Mouse (Mus musculus): Measurements from ENCODE around the gene Nim1k. TPM values are rescaled to one million over a fixed set of nuclear protein-coding genes. Genes with fewer than 3 reads are reported as not detected.

Nim1k gene
- polyA plus RNA-seq (2015; fragmentation: Nextera tagmentation; extraction: Ambion mirVana), result 2.3 and 2.8 TPM in 2 replicates

- no peaks in the 10 kb centered on the region for H3K9me3 ChIP-seq
- peak within 1 kb of the TSS; percentile 81 for H3K9ac ChIP-seq
- H3K36me3 ChIP-seq, result peaks cover under 1% of the 10 kb centered on the region; the same call in 1 of the 2 replicates
- peak within 1 kb of the TSS; percentile 74; the same call in 1 of the 2 replicates for H3K27ac ChIP-seq
- H3K4me2 ChIP-seq (replicated peaks), result peak within 1 kb of the TSS; percentile 98
- WGBS, result under 1% methylated on average over 43 of the region's 43 CpGs
- peaks cover 16% of the 10 kb centered on the region for H3K4me1 ChIP-seq
- peak; percentile 91 for ATAC-seq (ENCODE audit: low FRiP score, low read depth)
- no peaks in the 10 kb centered on the region for H3K27me3 ChIP-seq
- H3K4me3 ChIP-seq, result peak within 1 kb of the TSS; percentile 60
Measured at GRCm38 (mm10) chr13:119755681-119756471, at the start of gene Nim1k. Gene Nim1k (minus strand): TSS chr13:119755882.

DNA sequence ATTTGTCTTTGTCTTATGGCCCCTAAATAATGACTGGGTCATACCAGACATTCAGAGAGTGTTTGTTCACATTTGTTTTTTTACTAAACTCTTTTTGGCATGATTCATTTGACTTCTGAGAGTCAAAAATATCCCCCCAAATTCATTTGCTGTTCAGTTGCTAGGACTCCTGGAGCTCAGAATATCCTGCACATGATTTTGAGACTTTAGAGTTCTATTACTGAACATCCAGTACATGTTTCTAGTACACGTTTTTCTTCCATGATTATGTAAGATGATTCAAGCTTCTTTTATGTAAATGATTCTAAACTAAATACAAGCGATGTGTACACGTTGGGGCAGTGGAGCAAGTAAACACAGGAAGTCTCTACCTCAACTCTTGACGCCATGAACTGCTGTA, 42.0 kb upstream of the Nim1k start:
- no peaks in the 10 kb centered on the region for H3K27me3 ChIP-seq
- no peaks in the 10 kb centered on the region for H3K4me1 ChIP-seq
- no peak overlapping the region for H3K9ac ChIP-seq
- no peak overlapping the region for H3K4me2 ChIP-seq (replicated peaks)
- H3K9me3 ChIP-seq, result no peaks in the 10 kb centered on the region
- no peak for ATAC-seq (ENCODE audit: low FRiP score, low read depth)
- H3K27ac ChIP-seq, result no peak overlapping the region
- 71% methylated on average over 4 of the region's 4 CpGs for WGBS
- no peak overlapping the region for H3K4me3 ChIP-seq
- no peaks in the 10 kb centered on the region for H3K36me3 ChIP-seq

DNA sequence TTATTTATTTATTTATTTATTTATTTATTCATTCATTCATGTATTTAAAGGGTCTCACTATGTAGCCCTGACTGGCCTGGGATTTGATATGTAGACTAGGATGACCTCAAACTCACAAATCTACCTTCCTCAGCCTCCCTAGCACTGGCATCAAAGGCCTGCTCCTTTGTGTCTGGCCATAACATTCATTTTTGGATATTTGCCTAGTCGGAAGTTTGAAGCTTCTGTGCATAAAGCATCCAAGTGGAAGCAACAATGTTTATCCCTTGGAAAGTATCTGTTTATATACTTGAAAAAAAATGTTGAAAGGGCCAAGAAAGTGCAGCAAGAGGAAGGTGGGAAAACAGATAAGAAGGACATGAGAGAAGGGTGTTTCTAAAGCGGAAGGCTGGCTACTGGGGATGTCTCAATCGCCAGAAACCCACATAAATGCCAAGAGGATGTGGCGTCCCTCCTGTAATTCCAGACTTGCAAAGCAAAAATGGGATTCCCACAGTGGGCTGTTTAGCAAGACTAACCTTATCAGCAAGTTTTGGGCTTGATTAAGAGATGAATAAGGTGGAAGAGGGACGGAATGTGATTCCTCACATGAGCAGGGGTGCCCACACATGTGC, 37.2 kb upstream of the Nim1k start:
- H3K36me3 ChIP-seq, result peaks cover 8% of the 10 kb centered on the region
- H3K9ac ChIP-seq, result no peak overlapping the region
- WGBS, result 83% methylated on average over 5 of the region's 5 CpGs
- no peak overlapping the region for H3K27ac ChIP-seq
- H3K4me3 ChIP-seq, result no peak overlapping the region
- peaks cover 16% of the 10 kb centered on the region for H3K4me1 ChIP-seq
- H3K4me2 ChIP-seq (replicated peaks), result no peak overlapping the region
- H3K9me3 ChIP-seq, result no peaks in the 10 kb centered on the region
- no peak for ATAC-seq (ENCODE audit: low FRiP score, low read depth)
- H3K27me3 ChIP-seq, result no peaks in the 10 kb centered on the region

DNA sequence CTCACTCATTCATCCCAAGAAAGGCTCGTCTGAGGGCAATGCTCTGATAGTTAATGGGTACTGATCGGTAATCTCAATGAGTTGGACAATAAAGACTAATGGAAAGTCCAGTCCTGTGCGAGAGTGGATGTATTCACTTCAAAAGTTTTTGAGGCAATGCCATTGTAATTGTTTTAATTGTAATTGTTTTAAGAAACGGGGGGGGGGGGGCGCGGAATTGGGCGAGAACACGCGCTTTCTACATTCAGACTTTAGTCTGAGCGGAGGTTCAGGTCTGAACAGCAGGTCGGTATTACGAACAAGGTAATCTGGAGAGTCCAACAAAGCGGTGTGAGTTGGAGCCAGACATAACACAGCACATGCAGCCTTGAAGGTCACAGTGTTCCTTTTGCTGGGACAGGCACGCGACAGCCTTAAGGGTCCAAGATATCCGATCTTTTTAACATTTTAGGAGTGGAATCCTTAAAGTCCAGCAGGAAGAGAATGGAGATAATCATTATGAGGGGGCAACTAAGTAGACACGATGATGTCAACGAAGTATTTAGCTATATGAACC, 36.0 kb upstream of the Nim1k start:
- no peak for ATAC-seq (ENCODE audit: low FRiP score, low read depth)
- H3K4me2 ChIP-seq (replicated peaks), result peak overlapping the region; percentile 75
- H3K27ac ChIP-seq, result peak overlapping the region; percentile 96
- H3K9me3 ChIP-seq, result no peaks in the 10 kb centered on the region
- H3K9ac ChIP-seq, result peak overlapping the region; percentile 93
- 3% methylated on average over 18 of the region's 18 CpGs for WGBS
- no peaks in the 10 kb centered on the region for H3K27me3 ChIP-seq
- H3K36me3 ChIP-seq, result peaks cover 18% of the 10 kb centered on the region
- peak overlapping the region; percentile 81 for H3K4me3 ChIP-seq
- H3K4me1 ChIP-seq, result peaks cover 16% of the 10 kb centered on the region

GRCm38 (mm10) chr13:119790761-119791579, 35.3 kb upstream of the Nim1k start, which contains the start of gene Zfp131:
Gene Zfp131 (minus strand): TSS chr13:119790889.
- ATAC-seq (ENCODE audit: low FRiP score, low read depth), result peak; percentile 98
- peak within 1 kb of the TSS; percentile 96 for H3K27ac ChIP-seq
- H3K4me3 ChIP-seq, result peak within 1 kb of the TSS; percentile 81
- peak within 1 kb of the TSS; percentile 93 for H3K9ac ChIP-seq
- H3K27me3 ChIP-seq, result no peaks in the 10 kb centered on the region
- WGBS, result under 1% methylated on average over 62 of the region's 86 CpGs
- no peaks in the 10 kb centered on the region for H3K9me3 ChIP-seq
- H3K4me1 ChIP-seq, result peaks cover 16% of the 10 kb centered on the region
- H3K4me2 ChIP-seq (replicated peaks), result peak within 1 kb of the TSS; percentile 75
- H3K36me3 ChIP-seq, result peaks cover 23% of the 10 kb centered on the region

DNA sequence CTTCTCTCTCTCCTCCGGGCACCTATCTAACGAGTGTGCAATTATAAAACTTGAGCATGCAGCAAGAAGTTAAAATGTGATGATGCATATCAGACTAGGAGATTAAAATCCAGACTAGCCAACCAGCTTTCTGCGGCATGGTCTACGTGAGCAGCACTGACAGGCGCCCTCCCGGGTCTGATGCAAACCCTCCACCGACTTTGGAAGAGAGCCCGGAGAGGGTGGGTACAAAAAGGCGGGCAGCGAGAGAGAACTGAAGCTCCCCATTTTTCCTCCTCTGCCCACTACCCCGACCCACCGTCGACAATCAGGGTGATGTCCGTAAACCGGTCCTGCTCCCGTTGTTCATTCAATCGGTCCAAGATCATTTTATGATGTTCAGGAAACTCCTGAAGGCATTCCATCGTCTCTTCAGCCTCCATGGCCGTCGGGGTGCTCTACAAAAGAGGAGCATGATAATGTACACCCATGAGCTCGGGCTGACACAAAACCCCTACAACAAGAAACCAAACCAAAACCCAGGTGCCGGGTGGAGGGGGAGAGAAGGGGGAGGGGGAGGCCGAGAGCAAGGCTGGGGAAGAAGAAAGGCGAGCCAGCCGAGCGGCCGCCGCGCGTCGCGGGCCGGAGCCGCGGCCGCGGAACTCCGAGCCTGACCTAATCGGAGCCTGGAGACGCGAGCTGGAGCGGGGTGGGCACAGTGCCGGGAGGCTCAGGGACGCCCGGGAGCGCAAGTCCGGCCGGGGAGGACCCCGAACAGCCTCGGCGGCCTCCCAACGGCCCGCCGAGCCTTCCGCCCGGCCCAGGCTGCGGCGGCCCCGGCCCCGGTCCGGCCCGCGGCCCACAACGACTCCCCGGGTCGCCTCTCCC, 34.4 kb upstream of the Nim1k start:
- H3K4me2 ChIP-seq (replicated peaks), result peak overlapping the region; percentile 69
- H3K4me3 ChIP-seq, result peak overlapping the region; percentile 81
- WGBS, result 1% methylated on average over 41 of the region's 66 CpGs

DNA sequence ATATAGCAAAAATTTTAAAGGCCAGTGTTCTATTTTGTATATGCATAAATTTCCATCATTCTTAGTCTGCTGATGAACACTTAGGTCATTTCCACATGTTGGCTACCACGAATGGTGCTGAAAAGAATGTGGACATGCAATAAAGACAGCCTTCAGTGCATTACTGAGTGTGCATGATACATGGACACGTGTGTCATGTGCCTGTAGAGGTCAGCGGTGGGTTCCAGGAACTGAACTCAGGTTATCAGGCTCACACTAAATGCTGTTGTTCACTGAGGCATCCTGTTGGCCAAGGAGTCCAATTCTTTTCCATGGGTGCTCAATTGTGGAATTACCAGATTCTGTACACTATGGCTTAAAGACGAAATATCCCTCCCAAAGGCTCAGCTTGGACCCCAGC, 27.9 kb upstream of the Nim1k start:
- ATAC-seq (ENCODE audit: low FRiP score, low read depth), result no peak
- H3K4me1 ChIP-seq, result no peaks in the 10 kb centered on the region
- no peak overlapping the region for H3K4me3 ChIP-seq
- H3K9ac ChIP-seq, result no peak overlapping the region
- WGBS, result 84% methylated on average over 4 of the region's 4 CpGs
- peaks cover 79% of the 10 kb centered on the region for H3K36me3 ChIP-seq
- H3K27ac ChIP-seq, result no peak overlapping the region
- no peaks in the 10 kb centered on the region for H3K27me3 ChIP-seq
- no peaks in the 10 kb centered on the region for H3K9me3 ChIP-seq
- H3K4me2 ChIP-seq (replicated peaks), result no peak overlapping the region

More for the DNA sequence above, 34.4 kb upstream of the Nim1k start:
- peak overlapping the region; percentile 93 for H3K9ac ChIP-seq
- peaks cover 16% of the 10 kb centered on the region for H3K4me1 ChIP-seq
- peak overlapping the region; percentile 96 for H3K27ac ChIP-seq
- peaks cover 30% of the 10 kb centered on the region for H3K36me3 ChIP-seq
- peak; percentile 63 for ATAC-seq (ENCODE audit: low FRiP score, low read depth)
- H3K27me3 ChIP-seq, result no peaks in the 10 kb centered on the region
- H3K9me3 ChIP-seq, result no peaks in the 10 kb centered on the region

DNA sequence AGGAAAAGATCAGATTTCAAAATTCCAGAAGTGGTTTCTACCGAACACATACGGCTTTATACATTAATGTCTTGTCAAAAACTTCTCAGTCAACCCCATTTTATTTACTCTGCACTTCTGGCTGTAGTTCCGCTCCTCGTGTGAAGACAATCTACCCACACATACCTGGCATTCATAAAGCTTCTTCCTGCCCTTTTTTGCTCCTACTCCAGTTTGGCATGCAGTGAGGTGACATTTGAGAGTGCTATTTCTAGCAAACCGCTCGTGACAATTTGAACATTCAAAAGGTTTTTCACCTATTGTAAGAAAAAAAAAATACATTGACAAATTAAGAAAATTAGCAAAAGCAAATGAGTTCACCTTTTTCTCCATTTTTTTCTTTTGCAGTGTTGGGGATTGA, 12.9 kb upstream of the Nim1k start:
- Histone ChIP-seq H3K4me2 (replicated peaks) (no peak overlapping the region), H3K27ac (no peak overlapping the region), H3K4me1 (no peaks in the 10 kb centered on the region), H3K9me3 (no peaks in the 10 kb centered on the region), H3K4me3 (no peak overlapping the region), H3K9ac (no peak overlapping the region), H3K36me3 (peaks cover 83% of the 10 kb centered on the region), H3K27me3 (no peaks in the 10 kb centered on the region)
- ATAC-seq (ENCODE audit: low FRiP score, low read depth), result no peak
- 77% methylated on average over 6 of the region's 6 CpGs for WGBS

GRCm38 (mm10) chr13:119766480-119766879, 10.8 kb upstream of the Nim1k start:
- peaks cover 75% of the 10 kb centered on the region for H3K36me3 ChIP-seq
- H3K4me2 ChIP-seq (replicated peaks), result no peak overlapping the region
- no peaks in the 10 kb centered on the region for H3K27me3 ChIP-seq
- ATAC-seq (ENCODE audit: low FRiP score, low read depth), result no peak
- no peak overlapping the region for H3K4me3 ChIP-seq
- H3K27ac ChIP-seq, result no peak overlapping the region
- no peaks in the 10 kb centered on the region for H3K9me3 ChIP-seq
- H3K9ac ChIP-seq, result no peak overlapping the region
- H3K4me1 ChIP-seq, result no peaks in the 10 kb centered on the region
- WGBS, result 94% methylated on average over 7 of the region's 7 CpGs

DNA sequence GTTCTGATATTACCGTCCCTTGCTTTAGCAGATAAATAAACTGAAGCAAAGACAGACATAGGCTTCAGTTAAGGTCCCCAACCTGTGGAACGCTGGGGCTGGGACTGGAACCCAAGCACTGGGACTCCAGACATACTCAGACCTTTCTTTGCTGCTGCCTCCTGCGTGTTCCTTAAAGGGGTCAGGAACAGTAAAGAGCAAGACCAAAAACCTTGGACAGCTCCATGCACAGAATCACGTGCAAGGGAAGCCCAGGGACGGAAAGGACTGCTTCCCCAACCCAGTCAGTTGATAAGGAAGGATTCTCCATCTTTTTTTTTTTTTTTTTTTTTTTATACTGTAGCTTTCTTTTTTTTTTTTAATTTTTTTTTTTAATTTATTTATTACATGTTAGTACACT, 1.1 kb upstream of the Nim1k start:
- ATAC-seq (ENCODE audit: low FRiP score, low read depth), result no peak
- 0 out of 2 replicates have a peak overlapping the region, but pooled peaks have one; percentile 60 for H3K4me3 ChIP-seq
- H3K4me1 ChIP-seq, result peaks cover 16% of the 10 kb centered on the region
- H3K36me3 ChIP-seq, result peaks cover 9% of the 10 kb centered on the region; the same call in 1 of the 2 replicates
- WGBS, result 25% methylated on average over 5 of the region's 5 CpGs
- H3K9me3 ChIP-seq, result no peaks in the 10 kb centered on the region
- no peak overlapping the region for H3K9ac ChIP-seq
- no peaks in the 10 kb centered on the region for H3K27me3 ChIP-seq
- H3K27ac ChIP-seq, result no peak overlapping the region
- peak overlapping the region; percentile 98 for H3K4me2 ChIP-seq (replicated peaks)

GRCm38 (mm10) chr13:119755141-119755547, 538 bp downstream of the Nim1k start:
- peaks cover 16% of the 10 kb centered on the region for H3K4me1 ChIP-seq
- 1% methylated on average over 16 of the region's 16 CpGs for whole genome bisulfite sequencing
- peak overlapping the region; percentile 60 for H3K4me3 ChIP-seq
- no peaks in the 10 kb centered on the region for H3K36me3 ChIP-seq
- 0 out of 2 replicates have a peak overlapping the region, but pooled peaks have one; percentile 74 for H3K27ac ChIP-seq
- peak; percentile 49 for ATAC-seq (ENCODE audit: low FRiP score, low read depth)
- H3K4me2 ChIP-seq (replicated peaks), result peak overlapping the region; percentile 98
- no peaks in the 10 kb centered on the region for H3K9me3 ChIP-seq
- no peaks in the 10 kb centered on the region for H3K27me3 ChIP-seq
- peak overlapping the region; percentile 81 for H3K9ac ChIP-seq

Measured in limb, embryonic 13.5 days (tissue).